Mouse (Mus musculus) embryonic facial prominence, embryonic 10.5 days (tissue): Measurements from ENCODE around the gene Snap91. TPM values are rescaled to one million over a fixed set of nuclear protein-coding genes. Genes with fewer than 3 reads are reported as not detected.

Experiments used
- DNase-seq: peaks from one replicate; pipeline ENCODE4 v3.0.0-alpha.2; 2017; ENCODE audit warnings: low spot score
- H3K27ac ChIP-seq: fragments of 300-500 bp; sonication (generic); replicated peaks from 2 replicates; pipeline ENCODE4 v1.5.1; 2016; ENCODE audit warnings: mild to moderate bottlenecking
- H3K27me3 ChIP-seq: fragments of 300-500 bp; sonication (generic); replicated peaks from 2 replicates; pipeline ENCODE4 v1.6.1; 2016; ENCODE audit warnings: low read depth, mild to moderate bottlenecking; ENCODE audit not compliant: poor library complexity, severe bottlenecking
- H3K36me3 ChIP-seq: fragments of 300-500 bp; sonication (generic); replicated peaks from 2 replicates; pipeline ENCODE4 v1.6.1; 2016; ENCODE audit warnings: mild to moderate bottlenecking, moderate library complexity
- H3K4me1 ChIP-seq: fragments of 300-500 bp; sonication (generic); 2 replicates; pipeline ENCODE4 v1.6.1; 2016
- H3K4me3 ChIP-seq: fragments of 300-500 bp; sonication (generic); 2 replicates; pipeline ENCODE4 v1.5.1; 2016; ENCODE audit warnings: mild to moderate bottlenecking, moderate library complexity
- H3K9me3 ChIP-seq: fragments of 300-500 bp; sonication (generic); 2 replicates; pipeline ENCODE4 v1.6.1; 2016; ENCODE audit warnings: mild to moderate bottlenecking
- WGBS: fragments of 180-500 bp; shearing (Covaris S2); methylation state at CpG from one replicate; pipeline ENCODE4 v1.1.7; 2016; 5-methylcytosine and 5-hydroxymethylcytosine counted together
- polyA plus RNA-seq: library from polyadenylated mRNA; unstranded; fragments of >200 nt; fragmentation: Nextera tagmentation; extraction: Ambion mirVana; gene quantifications from 2 replicates; pipeline ENCODE4 v1.2.1, GENCODE M21; 2016

Gene Snap91
- polyA plus RNA-seq, 1 experiment from 2014 or later: 5.4 TPM

DNA sequence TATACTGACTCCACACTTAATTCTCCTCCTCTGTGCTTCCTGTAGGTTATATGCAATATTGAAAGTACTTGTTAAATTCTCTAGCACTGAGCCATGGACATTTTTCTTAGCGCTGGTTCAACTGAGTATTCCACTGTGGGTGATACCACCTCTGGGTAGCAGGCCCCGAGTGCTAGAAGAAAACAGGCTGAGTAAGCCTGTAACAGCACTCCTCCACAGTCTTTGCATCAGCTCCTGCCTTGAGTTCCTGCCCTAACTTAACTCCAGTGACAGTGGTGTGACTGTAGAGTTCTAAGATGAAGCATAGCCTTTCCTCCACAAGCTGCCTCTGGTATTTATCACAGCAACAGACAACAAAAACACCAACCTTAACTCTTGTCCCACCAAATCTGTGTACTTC lies 22.8 kb downstream of the Snap91 start:
- 94% methylated on average over 2 of the region's 2 CpGs for WGBS
- Histone ChIP-seq H3K27me3 (no peaks in the 10 kb centered on the region), H3K4me3 (no peak overlapping the region), H3K27ac (no peak overlapping the region), H3K9me3 (no peaks in the 10 kb centered on the region), H3K36me3 (no peaks in the 10 kb centered on the region), H3K4me1 (no peaks in the 10 kb centered on the region)
- no peak for DNase-seq

DNA sequence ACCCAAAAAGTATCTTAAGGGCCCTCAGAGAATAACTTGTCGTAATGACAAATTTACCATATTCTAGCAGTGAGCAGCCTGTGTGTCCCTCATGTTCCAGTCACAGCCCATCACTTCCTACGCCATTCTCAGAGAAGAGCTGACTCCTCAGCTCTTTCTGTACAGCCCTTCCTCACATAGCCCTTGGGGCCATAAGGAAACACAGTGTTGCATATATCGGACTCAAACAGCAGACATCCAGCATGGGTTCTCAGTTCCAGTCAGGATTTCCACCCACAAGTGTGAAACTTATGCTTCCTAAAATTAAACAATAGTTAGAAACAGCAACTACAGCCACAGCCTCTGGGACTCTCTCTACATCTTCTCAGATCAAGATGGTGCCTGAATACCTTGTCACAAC lies 27.6 kb downstream of the Snap91 start:
- H3K27me3 ChIP-seq: no peaks in the 10 kb centered on the region
- H3K4me3 ChIP-seq: no peak overlapping the region
- no peaks in the 10 kb centered on the region for H3K36me3 ChIP-seq
- 94% methylated on average over 3 of the region's 3 CpGs for WGBS
- no peaks in the 10 kb centered on the region for H3K9me3 ChIP-seq
- no peak for DNase-seq
- no peaks in the 10 kb centered on the region for H3K4me1 ChIP-seq
- H3K27ac ChIP-seq: no peak overlapping the region

DNA sequence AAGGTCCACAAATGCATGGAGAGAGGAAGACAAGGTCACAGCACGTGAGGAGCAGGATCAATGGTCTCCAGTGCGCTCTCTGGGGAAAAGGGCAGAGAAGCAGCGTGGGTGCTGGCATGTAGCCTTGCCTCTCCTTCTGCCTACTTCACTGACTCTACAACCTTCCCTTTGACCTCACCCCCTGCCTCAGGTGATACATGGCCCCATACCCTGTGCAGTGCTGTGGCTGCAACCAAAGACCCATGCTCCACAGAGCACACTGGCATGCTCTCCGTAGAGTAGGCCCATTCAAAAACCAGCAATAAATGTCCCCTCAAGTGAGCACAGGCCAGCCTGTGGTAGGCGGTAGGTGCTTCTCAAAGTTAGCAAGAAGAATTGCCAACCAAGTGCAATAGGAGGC lies 28.8 kb downstream of the Snap91 start:
- Histone ChIP-seq H3K27ac (no peak overlapping the region), H3K27me3 (no peaks in the 10 kb centered on the region), H3K9me3 (no peaks in the 10 kb centered on the region), H3K4me1 (no peaks in the 10 kb centered on the region), H3K36me3 (no peaks in the 10 kb centered on the region), H3K4me3 (no peak overlapping the region)
- 91% methylated on average over 5 of the region's 5 CpGs for whole genome bisulfite sequencing
- no peak for DNase-seq

DNA sequence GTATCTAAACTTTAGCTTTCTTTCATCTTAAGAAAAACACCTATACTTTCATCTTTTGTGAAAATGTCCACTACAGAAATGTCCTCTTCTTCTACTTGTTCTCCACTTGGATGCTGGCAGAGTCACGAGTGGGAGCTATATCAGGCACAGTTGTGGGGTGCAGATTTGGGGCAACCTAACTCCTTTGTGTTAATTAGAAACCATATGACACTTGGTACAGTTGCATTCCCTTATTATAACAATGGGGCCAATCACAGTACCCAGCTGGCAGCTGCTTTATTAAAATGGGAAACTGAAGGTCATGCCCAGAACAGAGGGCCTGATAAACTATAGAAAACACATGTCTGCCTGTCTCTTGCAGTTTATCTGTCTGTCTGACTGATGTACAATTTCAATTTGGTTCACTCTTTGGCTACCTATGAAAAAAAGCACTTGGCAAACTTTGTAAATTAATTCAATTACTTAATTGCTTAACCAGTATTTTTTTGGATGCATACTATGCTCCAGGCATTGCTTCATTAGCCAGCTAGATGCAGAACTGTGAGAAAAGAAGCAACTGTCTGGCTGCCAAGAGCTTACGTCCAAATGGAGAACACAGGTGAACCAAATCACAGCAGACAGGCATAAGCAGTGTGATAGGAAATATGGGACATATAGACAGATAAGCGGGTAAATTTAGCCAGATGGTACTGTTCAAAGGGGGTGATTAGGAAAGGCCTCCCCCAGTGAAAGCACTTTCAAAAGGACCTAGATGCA lies 29.8 kb downstream of the Snap91 start:
- WGBS: 80% methylated on average over 3 of the region's 3 CpGs
- Histone ChIP-seq H3K4me1 (no peaks in the 10 kb centered on the region), H3K36me3 (no peaks in the 10 kb centered on the region), H3K4me3 (no peak overlapping the region), H3K9me3 (no peaks in the 10 kb centered on the region), H3K27ac (no peak overlapping the region), H3K27me3 (no peaks in the 10 kb centered on the region)
- DNase-seq: no peak

DNA sequence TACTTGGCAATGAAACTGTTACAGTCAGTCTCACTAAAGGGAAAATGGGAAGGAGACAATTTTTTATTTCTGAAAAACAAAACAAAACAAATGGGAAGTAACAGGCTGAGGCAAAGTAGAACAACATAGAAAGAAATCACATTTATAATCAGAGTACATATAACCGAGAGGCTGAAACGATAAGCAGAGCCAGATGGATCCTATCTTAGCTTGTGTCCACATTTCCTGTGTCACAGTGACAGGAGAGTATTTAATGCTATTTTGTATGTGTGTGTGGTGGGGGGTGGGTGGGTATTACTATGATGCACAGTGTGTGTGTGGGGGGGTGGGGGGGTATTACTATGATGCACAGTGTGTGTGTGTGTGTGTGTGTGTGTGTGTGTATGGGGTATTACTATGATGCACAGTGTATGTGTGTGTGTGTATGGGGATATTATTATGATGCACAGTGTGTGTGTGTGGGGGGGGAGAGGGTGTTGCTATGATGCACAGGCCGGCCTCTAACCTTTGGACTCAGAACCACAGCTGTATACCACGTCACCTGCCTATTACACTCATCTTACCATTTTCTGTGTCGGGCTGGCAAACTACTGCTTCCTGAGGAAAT lies 36.6 kb downstream of the Snap91 start:
- no peaks in the 10 kb centered on the region for H3K4me1 ChIP-seq
- DNase-seq: no peak
- WGBS: 85% methylated on average over 5 of the region's 5 CpGs
- no peaks in the 10 kb centered on the region for H3K27me3 ChIP-seq
- no peak overlapping the region for H3K4me3 ChIP-seq
- H3K27ac ChIP-seq: no peak overlapping the region
- no peaks in the 10 kb centered on the region for H3K9me3 ChIP-seq
- no peaks in the 10 kb centered on the region for H3K36me3 ChIP-seq

DNA sequence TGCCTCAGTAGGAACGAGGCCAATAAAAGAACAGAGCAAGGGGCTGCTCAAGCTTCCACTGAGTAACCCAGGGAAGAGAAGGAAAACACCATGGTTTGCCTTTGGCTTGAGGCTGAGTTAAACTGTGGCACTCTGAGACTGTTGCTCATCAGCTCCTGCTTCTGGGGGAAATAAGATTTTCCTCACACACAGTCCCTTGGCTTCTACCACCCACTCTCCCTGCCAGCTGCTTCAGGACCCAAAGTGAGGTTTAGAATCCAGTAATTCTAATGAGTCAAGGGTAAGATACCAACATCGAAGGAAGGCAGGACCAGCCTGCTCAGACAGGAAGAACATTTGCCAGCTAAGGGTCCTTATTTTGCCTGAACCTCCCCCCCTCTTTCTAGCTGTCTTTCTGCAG lies 50.7 kb downstream of the Snap91 start:
- 81% methylated on average over 2 of the region's 2 CpGs for WGBS
- no peak for DNase-seq

DNA sequence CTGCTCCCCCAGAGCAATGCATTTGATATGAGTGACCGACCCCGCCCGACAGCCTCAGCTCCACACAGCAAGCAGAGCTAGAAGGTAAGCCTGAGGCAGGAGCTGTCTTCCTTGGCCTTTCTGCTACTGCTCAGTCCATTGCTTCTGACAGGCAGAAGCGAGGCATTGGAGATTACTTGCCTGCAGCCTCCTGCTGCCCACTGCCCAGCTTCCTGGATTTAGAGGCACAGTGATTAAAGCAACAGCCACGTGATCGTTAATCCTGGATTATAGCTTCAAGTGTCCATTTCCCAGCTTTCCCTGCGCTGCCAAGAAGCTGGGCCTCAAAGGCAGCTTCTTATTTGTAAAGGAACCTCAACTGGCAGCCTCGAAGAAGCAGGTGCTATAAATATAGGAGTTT lies 51.4 kb downstream of the Snap91 start:
- Histone ChIP-seq H3K27ac (no peak overlapping the region), H3K9me3 (no peaks in the 10 kb centered on the region), H3K36me3 (no peaks in the 10 kb centered on the region), H3K4me1 (no peaks in the 10 kb centered on the region), H3K27me3 (no peaks in the 10 kb centered on the region), H3K4me3 (no peak overlapping the region)
- no peak for DNase-seq
- 57% methylated on average over 8 of the region's 8 CpGs for WGBS

More for the DNA sequence above, 50.7 kb downstream of the Snap91 start:
- no peaks in the 10 kb centered on the region for H3K4me1 ChIP-seq
- no peaks in the 10 kb centered on the region for H3K27me3 ChIP-seq
- no peaks in the 10 kb centered on the region for H3K9me3 ChIP-seq
- H3K36me3 ChIP-seq: no peaks in the 10 kb centered on the region
- H3K4me3 ChIP-seq: no peak overlapping the region
- H3K27ac ChIP-seq: no peak overlapping the region

DNA sequence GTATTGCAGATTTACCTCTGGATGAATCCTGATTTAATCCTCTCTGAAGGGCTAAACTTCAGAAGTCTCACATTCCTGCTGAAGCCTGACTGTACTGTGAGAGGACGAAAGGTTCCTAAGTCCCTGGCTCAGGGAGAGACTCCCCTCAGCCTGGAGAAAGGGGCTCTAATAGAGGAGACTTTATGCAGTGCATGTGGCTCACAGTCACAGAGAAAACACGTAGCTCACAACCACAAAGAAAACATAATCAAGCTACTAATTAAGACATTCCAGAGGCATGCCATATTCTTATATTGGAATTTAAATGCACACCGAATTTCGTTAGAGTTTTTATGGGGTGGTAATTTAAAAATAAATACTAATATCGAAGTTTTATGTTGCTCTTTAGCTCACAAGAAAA lies 61.1 kb downstream of the Snap91 start:
- 82% methylated on average over 5 of the region's 5 CpGs for WGBS
- Histone ChIP-seq H3K36me3 (no peaks in the 10 kb centered on the region), H3K4me3 (no peak overlapping the region), H3K27ac (no peak overlapping the region), H3K9me3 (no peaks in the 10 kb centered on the region), H3K4me1 (no peaks in the 10 kb centered on the region), H3K27me3 (no peaks in the 10 kb centered on the region)
- DNase-seq: no peak

DNA sequence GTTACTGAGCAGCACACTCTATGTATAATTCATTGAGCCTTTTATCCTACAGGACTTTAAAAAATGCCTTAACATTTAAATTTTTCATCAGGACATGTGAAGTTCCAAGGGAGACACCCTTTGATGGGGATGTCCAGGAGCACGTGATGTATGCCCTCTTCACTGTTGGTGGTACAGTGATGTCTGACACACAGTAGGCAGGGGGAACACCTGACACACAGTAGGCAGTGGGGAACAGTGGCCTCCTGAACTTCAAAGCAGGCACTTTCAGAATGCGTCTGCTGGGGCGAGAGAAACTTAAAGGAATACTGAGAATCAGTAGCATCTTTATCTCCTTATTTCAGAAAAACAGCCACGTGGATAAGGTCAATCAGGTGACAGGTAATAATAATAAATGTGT lies 62.8 kb downstream of the Snap91 start:
- H3K36me3 ChIP-seq: no peaks in the 10 kb centered on the region
- H3K27me3 ChIP-seq: no peaks in the 10 kb centered on the region
- peaks cover 5% of the 10 kb centered on the region; the same call in 1 of the 2 replicates for H3K4me1 ChIP-seq
- WGBS: 71% methylated on average over 4 of the region's 4 CpGs
- H3K27ac ChIP-seq: no peak overlapping the region
- no peak overlapping the region for H3K4me3 ChIP-seq
- H3K9me3 ChIP-seq: no peaks in the 10 kb centered on the region
- DNase-seq: no peak

DNA sequence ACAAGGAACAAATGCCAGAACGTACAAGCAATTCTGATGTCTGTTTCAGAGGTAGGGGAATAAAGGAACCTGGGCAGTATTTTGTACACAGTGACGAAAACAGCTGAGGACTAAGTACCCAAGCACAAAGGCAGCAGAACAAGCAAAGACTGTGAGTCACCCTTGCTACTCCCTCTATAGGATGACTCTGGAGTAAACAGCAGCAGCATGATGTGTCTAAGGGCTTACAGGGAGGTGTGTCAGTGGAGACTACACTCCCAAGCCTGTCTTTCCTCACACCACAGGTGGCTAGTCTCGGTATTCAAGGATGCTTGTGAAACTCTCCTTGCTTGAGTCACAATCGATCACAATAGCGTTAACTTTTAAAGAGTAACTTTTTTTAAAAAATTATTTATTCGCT lies 66.1 kb downstream of the Snap91 start:
- Histone ChIP-seq H3K27me3 (no peaks in the 10 kb centered on the region), H3K27ac (no peak overlapping the region), H3K9me3 (no peaks in the 10 kb centered on the region), H3K4me3 (no peak overlapping the region), H3K4me1 (peaks cover 5% of the 10 kb centered on the region; the same call in 1 of the 2 replicates), H3K36me3 (no peaks in the 10 kb centered on the region)
- 75% methylated on average over 6 of the region's 6 CpGs for WGBS
- DNase-seq: no peak

DNA sequence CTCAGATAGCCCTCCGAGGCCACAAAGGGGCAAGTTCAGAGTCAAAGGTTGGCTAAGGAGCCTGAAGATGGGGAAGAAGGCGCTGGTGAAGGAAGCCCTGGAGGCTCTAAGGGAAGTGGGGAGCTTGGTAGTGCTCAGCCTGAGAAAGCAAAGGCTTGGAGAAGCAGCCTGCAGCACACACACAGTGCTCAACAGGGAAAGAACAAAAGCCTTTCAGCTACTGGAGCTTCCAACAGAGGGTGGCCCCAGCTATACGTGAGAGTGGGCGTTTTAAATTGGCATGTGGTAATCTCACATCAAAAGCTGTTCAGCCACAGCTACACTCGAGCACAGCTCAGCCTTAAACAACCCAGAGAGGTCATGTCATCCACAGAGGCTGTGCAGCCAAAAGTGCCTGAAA lies 67.1 kb downstream of the Snap91 start:
- no peak overlapping the region for H3K4me3 ChIP-seq
- DNase-seq: no peak
- no peaks in the 10 kb centered on the region for H3K9me3 ChIP-seq
- no peaks in the 10 kb centered on the region for H3K36me3 ChIP-seq
- WGBS: 26% methylated on average over 5 of the region's 5 CpGs
- H3K4me1 ChIP-seq: peaks cover 7% of the 10 kb centered on the region
- H3K27ac ChIP-seq: no peak overlapping the region
- no peaks in the 10 kb centered on the region for H3K27me3 ChIP-seq

DNA sequence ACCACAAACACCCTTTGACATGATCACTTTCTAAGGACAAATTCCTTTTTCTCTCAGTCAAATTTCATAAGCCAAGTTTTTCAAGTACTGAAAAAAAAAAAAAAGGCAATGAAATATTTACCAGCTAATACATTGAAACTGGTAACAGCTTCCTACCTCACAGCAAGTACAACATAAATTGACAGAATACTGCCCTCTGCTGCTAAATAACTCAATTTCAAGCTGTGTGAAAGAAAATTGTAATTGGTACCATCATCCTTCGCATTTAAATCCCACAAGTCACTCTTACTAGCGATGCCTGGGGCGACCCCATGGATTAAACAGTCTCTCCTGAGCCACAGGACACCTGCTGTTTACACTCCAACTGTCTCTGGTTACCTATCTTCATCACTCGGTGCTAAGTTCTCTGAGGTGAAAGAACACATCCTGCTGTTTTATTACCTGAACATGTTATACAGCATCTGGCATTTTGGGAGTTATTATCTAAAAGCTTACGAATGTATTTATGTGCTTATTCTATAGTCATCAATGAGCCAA lies 69.7 kb downstream of the Snap91 start:
- Histone ChIP-seq H3K4me1 (peaks cover 9% of the 10 kb centered on the region), H3K27me3 (no peaks in the 10 kb centered on the region), H3K9me3 (no peaks in the 10 kb centered on the region), H3K4me3 (no peak overlapping the region), H3K27ac (no peak overlapping the region), H3K36me3 (no peaks in the 10 kb centered on the region)
- DNase-seq: no peak
- 38% methylated on average over 5 of the region's 5 CpGs for WGBS

DNA sequence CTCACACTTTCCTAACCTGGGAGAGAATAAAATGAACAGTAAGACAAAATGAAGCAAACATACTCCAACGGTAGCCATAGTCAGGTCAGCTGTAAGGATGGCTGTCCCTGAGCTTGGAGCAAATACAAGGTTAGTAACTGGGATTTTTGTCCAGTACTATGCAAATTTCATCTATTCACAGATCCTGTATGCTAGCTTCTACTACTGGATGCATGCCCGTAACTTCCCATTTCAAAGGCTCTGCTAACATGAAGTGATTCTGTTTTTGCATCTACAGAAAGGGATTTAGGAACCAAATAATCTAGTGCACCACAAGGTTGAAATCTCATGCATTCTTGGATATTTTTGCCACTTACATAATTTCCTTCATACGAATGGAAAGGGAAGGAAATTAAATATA lies 70.2 kb downstream of the Snap91 start:
- no peak for DNase-seq
- 83% methylated on average over 3 of the region's 3 CpGs for WGBS

More for the DNA sequence above, 70.2 kb downstream of the Snap91 start:
- Histone ChIP-seq H3K9me3 (no peaks in the 10 kb centered on the region), H3K4me3 (no peak overlapping the region), H3K4me1 (peaks cover 9% of the 10 kb centered on the region), H3K36me3 (no peaks in the 10 kb centered on the region), H3K27me3 (no peaks in the 10 kb centered on the region), H3K27ac (no peak overlapping the region)
